Mouse (Mus musculus) intestine, postnatal 0 days (tissue): ENCODE measurements at regions not wholly inside any gene's neighbourhood (a gene's known extent, or its start where the extent isn't known, plus 50 kb on each side); places are given as distances from the start of the nearest gene placed in this dataset.
"Not testable (repeated sequence)": the region's sequence is repeated elsewhere in the genome, so short reads cannot be mapped to it uniquely, and the experiment has no call there.

Source experiments
- ATAC-seq: fragments of 200-750 bp; cut with Nextera tagmentation; 2 replicates; pipeline ENCODE4 v1.8.0; 2017; ENCODE audit warnings: mild to moderate bottlenecking, moderate TSS enrichment, moderate library complexity
- H3K27ac ChIP-seq: fragments of 300-500 bp; sonication (generic); 2 replicates; pipeline ENCODE4 v1.5.1; 2014; ENCODE audit warnings: mild to moderate bottlenecking, low read depth, low read length, moderate library complexity
- H3K27me3 ChIP-seq: fragments of 300-500 bp; sonication (generic); replicated peaks from 2 replicates; pipeline ENCODE4 v1.6.1; 2014; ENCODE audit warnings: low read length, mixed read lengths; ENCODE audit not compliant: control insufficient read depth, insufficient read depth
- H3K36me3 ChIP-seq: fragments of 300-500 bp; sonication (generic); 2 replicates; pipeline ENCODE4 v1.6.1; 2014; ENCODE audit warnings: mild to moderate bottlenecking, moderate library complexity; ENCODE audit not compliant: control insufficient read depth, insufficient read depth
- H3K4me1 ChIP-seq: fragments of 300-500 bp; sonication (generic); replicated peaks from 2 replicates; pipeline ENCODE4 v1.6.1; 2014; ENCODE audit warnings: antibody characterized with exemption, low read length, mixed read lengths; ENCODE audit not compliant: control insufficient read depth, insufficient read depth
- H3K4me2 ChIP-seq: fragments of 300-500 bp; sonication (generic); replicated peaks from 2 replicates; pipeline ENCODE4 v1.6.1; 2014; ENCODE audit warnings: low read depth, mild to moderate bottlenecking, moderate library complexity
- H3K4me3 ChIP-seq: fragments of 300-500 bp; sonication (generic); 2 replicates; pipeline ENCODE4 v1.5.1; 2014; ENCODE audit warnings: low read depth, low read length
- H3K9ac ChIP-seq: fragments of 300-500 bp; sonication (generic); 2 replicates; pipeline ENCODE4 v1.6.1; 2014; ENCODE audit warnings: mild to moderate bottlenecking, low read depth, low read length
- H3K9me3 ChIP-seq: fragments of 300-500 bp; sonication (generic); 2 replicates; pipeline ENCODE4 v1.6.1; 2016; ENCODE audit warnings: mixed run types; ENCODE audit not compliant: control insufficient read depth
- CTCF ChIP-seq: sonication (generic); IDR thresholded peaks from 2 replicates; pipeline ENCODE4 v1.5.1; 2016; ENCODE audit warnings: low read depth, mild to moderate bottlenecking, control low read depth, antibody characterized with exemption, moderate library complexity
- WGBS: fragments of 180-500 bp; shearing (Covaris S2); extraction: QIAGEN DNeasy Blood & Tissue Kit; methylation state at CpG from one replicate; pipeline ENCODE4 v1.1.7; 2014; 5-methylcytosine and 5-hydroxymethylcytosine counted together

DNA sequence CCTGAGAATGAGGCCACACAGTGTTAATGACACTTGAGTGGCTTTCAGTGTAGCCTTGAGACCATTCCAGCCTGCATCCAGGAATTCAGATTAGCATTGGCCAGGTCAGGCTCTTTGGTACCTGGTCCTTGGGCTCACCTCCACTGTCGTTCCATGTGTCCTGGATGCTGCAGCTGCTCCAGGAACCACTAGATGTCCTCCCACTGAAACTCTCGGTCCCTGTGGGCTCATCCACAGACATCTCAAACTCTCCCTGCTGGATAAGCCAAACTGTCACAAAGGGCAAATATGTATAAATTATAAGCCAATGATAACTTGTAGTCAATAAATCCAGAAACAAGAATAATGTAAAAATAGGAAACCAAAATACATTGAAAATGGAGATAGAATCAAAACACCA, 67.7 kb upstream of the Gm7358 start:
- H3K4me3 ChIP-seq, H3K4me2 ChIP-seq, H3K9me3 ChIP-seq, H3K4me1 ChIP-seq, H3K27ac ChIP-seq, H3K9ac ChIP-seq, H3K27me3 ChIP-seq, ATAC-seq, H3K36me3 ChIP-seq: not testable (repeated sequence)
- TF ChIP-seq CTCF = peak; percentile 65
- WGBS = 13% methylated on average over 2 of the region's 2 CpGs

DNA sequence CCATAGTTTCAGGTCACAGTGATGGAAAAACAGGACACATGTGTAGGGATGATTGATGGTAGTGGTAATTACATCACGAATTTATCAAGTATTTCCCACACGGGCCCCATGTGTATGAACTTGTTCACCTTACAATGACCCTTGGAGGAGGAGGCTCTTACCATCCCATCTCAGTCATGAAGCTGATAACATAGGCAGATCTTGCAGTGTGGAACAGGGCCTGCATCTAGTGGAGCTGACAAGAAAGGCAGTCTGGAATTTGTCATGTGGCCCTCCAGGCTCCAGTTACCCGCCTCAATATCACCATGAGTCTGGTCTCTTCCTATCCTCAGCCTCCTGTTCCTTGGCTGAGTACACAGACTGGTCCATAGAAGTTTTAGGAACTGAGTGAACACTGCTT, 59.5 kb upstream of the Gm7358 start:
- Histone ChIP-seq H3K4me3 (no peak overlapping the region), H3K4me2 (no peak overlapping the region), H3K9ac (no peak overlapping the region), H3K27ac (no peak overlapping the region), H3K4me1 (no peaks in the 10 kb centered on the region), H3K27me3 (no peaks in the 10 kb centered on the region), H3K36me3 (no peaks in the 10 kb centered on the region), H3K9me3 (no peaks in the 10 kb centered on the region)
- WGBS = 49% methylated on average over 3 of the region's 3 CpGs
- ATAC-seq = no peak
- no peak for TF ChIP-seq CTCF

DNA sequence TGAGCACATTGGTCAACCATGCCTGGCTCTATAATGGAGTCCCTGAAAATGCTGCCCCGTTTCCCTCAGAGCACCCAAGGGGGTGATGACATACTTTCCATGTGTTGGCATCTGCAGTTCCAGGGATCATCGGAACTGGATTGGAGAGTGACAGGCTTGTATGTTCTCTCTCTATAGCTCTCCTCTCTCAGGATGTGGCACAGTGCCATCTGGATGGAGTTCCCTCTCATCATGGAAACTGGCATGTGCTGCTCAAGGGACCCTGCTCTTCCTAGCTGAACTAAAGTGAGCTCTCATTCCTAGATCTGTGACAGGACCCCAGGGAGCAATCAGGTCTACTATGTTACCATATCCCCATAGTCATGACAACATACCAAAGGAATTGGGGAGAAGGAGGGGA, 56.9 kb upstream of the Gm7358 start:
- Histone ChIP-seq H3K36me3 (no peaks in the 10 kb centered on the region), H3K27ac (no peak overlapping the region), H3K27me3 (no peaks in the 10 kb centered on the region), H3K4me3 (no peak overlapping the region), H3K4me1 (no peaks in the 10 kb centered on the region), H3K9me3 (no peaks in the 10 kb centered on the region), H3K9ac (no peak overlapping the region), H3K4me2 (no peak overlapping the region)
- no peak for ATAC-seq
- 84% methylated on average over 2 of the region's 2 CpGs for WGBS
- no peak for TF ChIP-seq CTCF

DNA sequence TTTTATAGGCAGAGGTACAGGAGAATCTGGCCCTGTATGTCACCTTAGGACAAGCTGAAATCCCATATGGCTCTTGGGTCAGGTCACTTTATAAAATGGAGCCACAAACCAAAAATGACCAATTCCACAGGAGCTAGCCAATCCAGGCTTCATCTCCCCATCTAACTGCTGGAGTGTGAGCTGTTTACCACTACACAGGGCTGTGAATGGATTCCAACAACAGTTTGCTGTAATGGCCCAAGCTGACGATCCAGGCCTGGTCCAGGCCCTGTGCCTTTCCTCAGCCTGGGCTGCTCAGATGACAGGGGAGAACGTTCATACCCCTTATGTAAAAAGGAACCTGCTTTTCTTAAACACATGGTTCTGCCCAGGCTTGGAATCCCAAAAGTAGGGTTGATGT, 55.5 kb upstream of the Gm7358 start:
- no peak for ATAC-seq
- H3K27ac ChIP-seq = no peak overlapping the region
- WGBS = 61% methylated on average over 2 of the region's 2 CpGs
- H3K4me3 ChIP-seq = no peak overlapping the region
- no peaks in the 10 kb centered on the region for H3K27me3 ChIP-seq
- no peaks in the 10 kb centered on the region for H3K4me1 ChIP-seq
- H3K9me3 ChIP-seq = no peaks in the 10 kb centered on the region
- H3K36me3 ChIP-seq = no peaks in the 10 kb centered on the region
- no peak overlapping the region for H3K9ac ChIP-seq
- no peak overlapping the region for H3K4me2 ChIP-seq
- no peak for TF ChIP-seq CTCF

DNA sequence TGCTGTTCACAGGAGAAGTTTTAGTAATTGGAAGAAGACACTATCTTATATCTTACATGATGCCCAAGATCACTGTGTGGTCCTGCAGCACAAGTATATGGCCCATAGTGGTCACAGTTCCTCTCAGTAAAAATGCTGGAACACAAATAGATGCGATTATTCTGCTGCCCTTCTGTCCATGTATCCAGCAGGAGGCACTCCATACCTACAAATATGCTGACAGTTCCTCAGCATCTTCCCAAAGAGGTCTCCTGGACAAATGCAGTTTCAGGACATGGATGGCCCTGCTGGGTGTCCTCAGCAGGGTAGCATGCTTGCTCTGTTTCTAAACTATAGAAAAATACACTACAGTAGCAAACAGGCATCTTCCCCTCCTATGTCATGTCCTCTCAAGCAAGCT, 52.4 kb upstream of the Gm7358 start:
- H3K4me1 ChIP-seq, H3K27me3 ChIP-seq, H3K27ac ChIP-seq, H3K9me3 ChIP-seq, H3K4me2 ChIP-seq, H3K4me3 ChIP-seq, H3K9ac ChIP-seq, H3K36me3 ChIP-seq, ATAC-seq: not testable (repeated sequence)
- TF ChIP-seq CTCF = peak; percentile 72
- 8% methylated on average over 1 of the region's 1 CpGs for WGBS
